Mouse (Mus musculus) right cerebral cortex, postnatal 10 days (tissue): ENCODE measurements at regions not wholly inside any gene's neighbourhood (a gene's known extent, or its start where the extent isn't known, plus 50 kb on each side); places are given as distances from the start of the nearest gene placed in this dataset.

Experiments
- DNase-seq, 2 experiments: peaks; one replicate each; pipeline ENCODE4 v3.0.0; 2021; ENCODE audit warnings: low spot score in 2 of 2

DNA sequence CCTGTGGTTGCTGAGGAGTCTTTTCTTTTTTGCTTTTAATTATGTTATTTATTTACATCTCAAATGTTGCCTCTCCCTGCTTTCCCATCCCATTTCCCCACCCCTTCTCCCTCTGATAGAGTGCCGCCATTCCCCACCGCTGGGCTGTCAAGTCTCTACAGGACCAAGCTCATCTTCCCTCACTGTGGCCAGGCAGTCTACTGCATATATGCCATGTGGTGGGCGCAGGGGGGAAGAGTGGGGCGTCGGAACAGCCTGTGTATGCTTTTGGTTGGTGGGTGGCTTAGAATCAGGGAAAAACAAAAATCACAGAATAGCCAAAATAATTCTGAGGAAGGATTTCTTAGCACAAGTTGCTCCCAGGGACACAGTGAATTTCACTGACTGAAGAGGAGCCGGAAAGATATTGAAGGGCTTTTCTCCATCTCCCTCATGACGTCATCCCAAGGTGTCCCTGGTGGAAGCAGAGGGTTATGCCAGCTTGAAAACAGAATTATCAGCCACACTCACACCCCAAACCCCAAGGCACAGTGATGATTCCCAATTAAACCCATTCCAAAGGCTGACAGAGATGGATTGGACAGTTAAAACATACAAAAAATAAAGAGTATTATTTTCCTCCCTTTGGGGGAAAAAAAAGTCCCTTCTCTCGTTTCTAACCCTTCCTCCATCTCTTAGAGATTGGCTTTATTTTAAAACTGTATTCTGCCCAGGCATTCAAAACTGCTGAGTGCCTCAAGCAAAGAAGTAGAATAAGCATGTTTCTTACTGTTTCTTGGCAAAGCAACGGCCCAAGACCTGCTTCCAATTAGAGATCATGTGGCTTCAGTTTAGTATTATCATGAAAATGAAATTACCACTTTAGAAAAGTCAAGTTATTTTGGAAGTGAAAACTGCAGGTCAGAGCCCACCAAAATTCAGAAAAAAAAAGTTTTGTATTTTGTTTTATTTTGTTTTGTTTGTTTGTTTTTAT is 232.0 kb downstream of the Clic5 start:
- DNase-seq: no peak

DNA sequence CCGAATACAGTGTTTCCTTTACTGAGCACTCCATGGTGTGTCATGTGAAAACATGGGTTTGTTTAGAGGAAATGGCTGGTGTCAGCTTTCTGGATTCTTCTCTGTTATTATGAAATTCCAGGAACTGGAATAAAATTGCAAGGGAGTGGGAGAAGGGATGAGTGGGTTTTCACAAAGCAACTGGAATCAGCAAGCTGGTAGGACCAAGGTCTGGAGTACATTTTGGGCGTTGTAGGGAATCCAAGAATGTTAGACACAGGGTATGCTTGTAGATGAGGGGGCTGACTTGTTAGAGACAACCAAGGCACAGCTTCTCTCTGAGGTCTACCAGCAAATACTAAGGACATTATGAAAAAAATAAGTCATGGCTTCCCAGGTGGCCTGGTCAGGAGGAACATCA is 233.8 kb downstream of the Clic5 start:
- no peak for DNase-seq

DNA sequence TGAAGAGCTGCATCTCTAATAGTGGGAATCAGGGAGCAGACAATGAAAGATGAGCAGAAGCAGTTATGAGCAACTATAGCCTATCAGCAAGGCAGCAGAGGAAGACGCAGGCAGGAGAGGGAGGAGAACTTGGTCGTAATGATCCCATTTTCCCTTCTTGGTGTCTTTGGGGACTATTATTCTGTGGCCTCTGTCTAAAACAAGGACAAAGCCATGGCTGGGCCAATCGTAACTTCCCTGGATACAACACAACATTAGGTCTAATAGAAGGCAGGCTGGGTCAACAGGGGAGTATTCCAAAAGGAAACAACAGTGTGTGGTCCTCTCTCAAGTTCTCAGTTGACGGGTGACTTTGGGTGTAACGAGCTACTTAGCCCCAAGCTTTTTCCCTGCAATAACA is 234.5 kb downstream of the Clic5 start:
- DNase-seq: no peak

DNA sequence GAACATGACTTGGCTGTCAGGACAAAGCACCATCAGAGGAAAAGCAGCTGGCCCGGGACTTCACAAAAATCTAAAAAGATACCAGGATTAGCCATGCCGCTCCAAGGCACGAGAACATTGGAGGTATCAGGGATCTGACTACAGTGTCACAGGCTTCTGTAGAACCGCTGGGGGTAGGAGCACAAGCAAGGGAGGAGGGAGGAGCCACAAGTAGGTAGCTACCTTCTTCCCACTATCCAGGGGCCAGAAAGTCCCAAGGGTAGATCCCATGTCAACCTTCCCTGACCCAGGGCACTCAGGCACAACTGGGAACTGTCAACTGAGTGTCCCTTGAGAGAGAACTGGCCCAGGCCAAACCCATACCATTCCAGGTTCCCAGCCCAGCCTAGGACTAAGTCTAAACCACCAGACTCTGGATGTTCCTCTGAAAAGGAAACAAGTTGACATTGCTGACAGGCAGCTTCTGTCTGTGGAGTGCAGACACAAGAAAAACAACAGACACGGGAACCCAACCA is 235.1 kb downstream of the Clic5 start:
- no peak for DNase-seq

DNA sequence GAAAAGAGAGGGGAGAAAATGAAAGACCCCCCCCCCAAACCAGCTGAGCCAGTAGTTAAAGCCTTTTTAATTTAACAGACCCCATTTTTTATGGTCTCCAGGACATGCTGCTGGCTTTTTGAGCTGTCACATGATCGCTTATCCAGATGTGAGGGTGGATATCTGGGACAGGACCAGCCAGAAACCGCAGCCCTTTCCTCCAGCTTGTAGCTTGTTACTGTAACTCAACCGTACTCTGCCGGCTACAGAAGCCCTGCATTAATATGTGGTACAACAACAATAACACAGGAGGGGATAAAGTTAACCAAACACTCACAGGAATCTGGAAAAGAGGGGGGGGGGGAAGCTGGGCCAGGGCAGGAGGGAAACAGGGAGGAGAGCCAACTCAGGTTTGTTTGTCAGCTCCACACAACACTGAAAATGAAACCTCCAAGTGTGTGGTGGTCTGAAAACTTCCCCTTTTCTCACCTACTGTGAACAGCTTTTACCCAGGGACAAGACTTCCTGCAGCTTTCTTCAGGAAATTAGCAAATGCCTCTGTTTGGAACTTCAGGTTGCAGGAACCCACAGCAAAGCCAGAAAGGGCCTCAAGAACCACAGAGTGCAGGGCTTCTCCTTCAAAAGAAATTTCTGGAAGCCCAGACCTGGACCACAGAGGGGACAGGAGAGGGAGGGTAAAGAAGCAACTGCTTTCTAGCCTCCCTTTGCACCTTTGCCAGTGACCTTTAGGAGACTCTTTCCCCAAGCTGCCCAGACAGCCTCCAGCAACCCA is 244.3 kb downstream of the Clic5 start:
- DNase-seq: no peak

DNA sequence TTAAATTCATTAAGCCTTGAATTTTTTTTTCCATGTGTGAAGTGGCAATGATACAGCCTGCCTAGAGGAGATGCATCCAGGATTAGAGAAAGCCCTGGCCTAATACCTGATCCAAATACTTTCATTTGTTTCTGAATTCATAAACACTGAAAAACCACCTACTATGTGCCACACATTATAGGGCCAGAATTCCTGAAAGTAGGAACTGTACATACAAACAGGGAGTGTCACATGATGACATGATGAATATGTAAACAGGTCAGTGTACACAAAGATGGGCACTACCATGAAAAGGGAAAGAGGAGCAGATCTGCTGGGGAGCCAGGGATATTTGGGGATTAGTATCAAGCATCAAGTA is 244.9 kb downstream of the Clic5 start:
- DNase-seq: no peak

DNA sequence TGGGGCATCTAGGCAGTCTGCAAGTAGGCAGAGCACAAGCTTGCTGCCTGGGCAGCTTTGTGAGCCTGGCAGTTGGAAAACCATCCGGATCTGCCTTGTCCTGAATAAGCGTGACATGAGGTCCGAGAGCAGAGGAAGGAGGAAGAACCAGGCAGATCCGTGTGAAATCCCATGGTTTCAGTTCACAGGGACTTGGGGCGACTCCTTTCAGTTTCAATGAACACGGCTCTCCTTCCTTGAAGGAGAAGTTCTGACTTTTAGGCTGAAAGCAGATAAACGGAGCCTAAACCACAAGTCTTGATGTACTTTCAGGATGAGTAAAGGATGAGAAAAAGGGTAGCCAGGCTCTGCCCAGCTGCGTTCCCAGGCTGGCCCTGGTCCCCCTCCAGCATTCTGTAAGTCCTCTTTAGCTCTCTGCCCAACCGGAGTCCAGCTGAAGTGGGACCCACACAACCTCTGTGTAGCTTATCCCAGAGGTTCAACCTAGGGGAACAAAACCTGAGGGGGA is 248.2 kb downstream of the Clic5 start:
- no peak for DNase-seq

DNA sequence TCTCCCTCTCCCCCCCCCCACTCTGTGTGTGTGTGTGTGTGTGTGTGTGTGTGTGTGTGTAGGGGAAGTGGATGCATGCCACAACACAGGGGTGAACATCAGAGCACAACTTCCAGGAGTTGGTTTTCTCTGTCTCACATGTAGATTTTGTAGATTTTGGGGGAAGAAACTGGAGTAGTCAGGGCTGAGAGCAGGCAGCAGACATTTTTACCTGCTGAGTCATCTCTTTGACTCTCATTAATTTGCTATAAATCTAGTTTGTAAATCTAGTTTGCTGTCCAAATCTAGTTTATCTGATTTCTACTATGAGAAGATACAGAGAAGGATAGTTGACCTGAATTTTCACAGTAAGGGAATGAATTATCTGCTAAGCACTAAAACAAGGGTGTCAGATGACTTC is 250.1 kb downstream of the Clic5 start:
- no peak for DNase-seq

DNA sequence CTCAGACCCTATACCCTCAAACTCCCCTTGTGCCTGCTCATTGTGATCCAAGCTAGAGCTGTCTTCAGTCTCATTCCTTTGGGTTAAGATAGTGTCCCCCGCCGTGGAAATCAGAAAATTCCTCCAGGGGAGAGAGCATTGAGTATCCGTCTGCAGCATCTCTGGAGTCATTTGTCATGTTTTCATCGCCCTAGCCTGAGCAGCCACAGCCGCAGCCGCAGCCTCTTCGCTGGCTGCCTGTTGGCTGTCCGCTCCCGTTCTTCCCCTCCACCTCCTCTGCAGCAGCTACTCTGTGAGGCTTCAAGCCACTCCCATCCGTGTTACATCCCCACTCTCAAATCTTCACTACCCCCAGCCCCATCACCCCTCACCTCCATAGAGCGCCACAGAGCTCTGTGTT is 255.1 kb downstream of the Clic5 start:
- no peak for DNase-seq

DNA sequence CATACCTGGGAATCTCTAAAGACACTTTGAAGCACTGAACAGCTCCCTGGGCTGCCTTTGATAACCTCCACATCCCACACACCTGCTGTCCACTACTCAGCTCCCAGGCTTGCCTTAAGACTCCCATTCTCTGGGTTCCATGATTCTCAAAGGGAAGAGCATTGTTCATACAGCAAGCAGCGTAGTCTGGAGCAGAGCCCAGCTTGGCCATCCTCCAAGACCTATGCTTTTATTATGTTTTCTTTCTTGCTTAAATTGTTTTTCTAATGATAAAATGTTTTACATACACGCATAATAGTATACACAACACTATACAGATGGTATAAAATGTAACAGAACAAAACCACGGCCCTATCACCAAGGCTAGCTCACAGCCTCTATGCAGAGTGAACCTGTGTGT is 257.0 kb downstream of the Clic5 start:
- DNase-seq: no peak
